Mouse (Mus musculus) natural killer cell, adult 2 months (primary cell): ENCODE data around the gene Ubash3b.

Experiments used
- DNase-seq, 2 experiments: peaks; one replicate each; pipeline ENCODE4 v3.0.0; 2022; ENCODE audit warnings: low spot score in 2 of 2

Ubash3b gene

DNA sequence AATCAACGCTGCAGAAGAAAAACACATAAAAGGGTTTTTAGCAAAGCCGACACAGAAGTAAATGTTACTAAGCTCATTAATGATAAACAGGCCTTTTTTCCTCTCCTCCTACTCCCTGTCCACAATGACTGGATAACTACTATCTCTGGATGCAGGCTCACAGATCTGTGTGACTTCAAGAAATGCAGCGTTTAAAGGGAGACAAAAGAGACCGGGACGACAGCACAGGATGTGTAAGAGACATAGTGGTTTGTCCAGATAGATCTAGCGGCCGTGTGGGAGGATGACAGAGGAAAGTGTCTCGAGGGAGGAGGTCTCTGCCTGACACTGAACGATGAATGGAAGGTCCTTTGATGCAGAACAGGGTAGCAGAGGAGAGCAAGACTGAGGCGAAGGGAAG is 5.4 kb upstream of the Ubash3b start:
- DNase-seq = no peak

DNA sequence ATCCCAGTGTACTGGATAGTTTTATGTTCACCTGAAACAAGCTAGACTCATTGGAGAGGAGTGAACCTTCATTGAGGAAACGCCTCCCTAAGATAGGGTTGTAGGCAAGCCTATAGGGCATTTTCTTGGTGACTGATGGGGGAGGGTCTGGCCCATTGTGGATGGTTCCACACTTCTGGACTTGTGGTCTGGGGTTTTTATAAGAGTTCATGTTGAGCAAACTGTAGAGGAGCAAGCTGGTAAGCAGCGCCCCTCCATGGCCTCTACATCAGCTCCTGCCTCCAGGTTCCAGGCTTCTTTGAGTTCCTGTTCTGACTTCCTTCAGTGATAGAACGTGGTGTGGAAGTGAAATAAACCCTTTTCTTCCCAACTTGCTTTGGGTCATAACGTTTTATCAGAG is 866 bp upstream of the Ubash3b start:
- no peak for DNase-seq

DNA sequence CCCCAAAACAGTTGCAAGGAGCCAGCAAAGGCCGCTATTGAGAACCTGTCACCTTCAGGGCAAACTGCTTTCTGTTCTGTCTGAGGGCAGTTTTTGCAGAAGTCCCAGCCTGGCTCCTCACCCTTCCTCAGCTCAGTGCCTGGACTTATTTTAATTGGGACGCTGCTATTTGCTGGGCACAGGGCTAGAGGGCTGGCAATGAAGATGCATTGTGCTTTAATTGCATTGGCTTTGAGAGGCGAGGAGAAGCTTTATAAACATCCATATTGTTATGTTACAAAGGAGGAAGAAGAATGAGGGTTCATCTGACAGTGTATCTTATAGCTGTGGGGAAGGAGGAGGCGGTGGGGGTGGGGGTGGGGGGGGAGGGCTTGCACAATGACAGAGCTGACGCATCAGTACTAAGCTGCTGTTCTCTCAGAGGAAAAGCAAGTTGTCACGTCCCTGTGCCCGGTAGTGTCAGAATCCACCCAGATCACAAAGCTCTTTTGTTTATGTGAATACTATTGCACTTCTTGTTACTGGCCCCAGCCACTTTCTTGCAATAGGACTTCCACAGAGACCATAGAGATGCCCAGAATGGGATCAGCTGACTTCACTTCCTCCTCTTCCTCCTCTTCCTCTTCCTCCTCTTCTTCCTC is 841 bp downstream of the Ubash3b start:
- no peak for DNase-seq

DNA sequence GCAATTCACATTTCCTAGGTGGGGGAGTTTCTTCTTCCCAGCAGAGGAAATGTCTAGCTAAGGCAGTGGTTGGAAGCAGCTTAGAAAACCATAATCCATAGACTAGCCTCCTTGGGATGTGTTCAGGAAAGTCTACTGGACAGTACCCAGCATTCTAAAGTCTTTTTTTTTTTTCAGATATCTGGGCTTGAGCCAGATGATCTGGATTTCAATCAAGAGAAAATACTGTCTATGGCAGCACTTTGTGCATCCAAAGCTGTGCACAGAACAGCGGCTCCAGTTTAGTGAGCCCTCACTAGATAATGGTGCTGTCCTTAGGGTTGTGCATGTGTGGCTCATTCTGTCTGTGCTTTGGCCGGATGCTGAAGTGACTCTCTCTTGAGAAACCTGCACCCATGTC is 2.3 kb downstream of the Ubash3b start:
- no peak for DNase-seq

DNA sequence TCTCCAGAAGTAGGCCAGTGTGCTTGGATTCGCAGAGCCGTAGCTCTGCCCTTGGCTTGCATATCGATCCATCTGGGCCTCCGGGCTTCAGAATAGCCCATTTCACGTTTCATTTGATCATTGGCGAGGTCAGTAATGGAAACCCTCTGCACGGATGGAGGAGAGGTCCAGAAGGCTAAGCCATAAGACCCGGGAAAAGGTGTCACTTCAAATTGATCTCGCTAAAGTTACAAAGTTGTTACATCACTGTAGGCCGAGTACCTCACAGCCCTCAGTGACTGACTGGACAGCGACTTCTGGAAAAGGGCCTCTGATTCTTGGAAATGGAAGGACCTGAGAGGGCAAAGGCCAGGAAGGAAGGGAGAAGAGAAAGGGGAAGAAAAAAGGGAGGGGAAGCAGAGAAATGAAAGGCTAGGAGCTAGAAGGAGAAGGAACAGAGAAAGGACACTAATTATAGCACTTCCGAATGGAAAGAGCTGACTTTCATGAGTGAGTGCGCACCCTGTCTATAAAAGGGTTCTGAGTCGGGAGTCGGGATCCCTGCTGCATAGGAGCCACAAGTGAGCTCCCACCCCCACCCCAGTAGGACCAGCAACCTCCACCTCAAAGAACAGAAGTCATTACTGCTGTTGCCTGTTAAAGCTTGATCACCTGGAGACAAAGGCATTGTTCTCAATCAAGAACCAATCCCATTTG is 3.5 kb downstream of the Ubash3b start:
- DNase-seq = no peak

DNA sequence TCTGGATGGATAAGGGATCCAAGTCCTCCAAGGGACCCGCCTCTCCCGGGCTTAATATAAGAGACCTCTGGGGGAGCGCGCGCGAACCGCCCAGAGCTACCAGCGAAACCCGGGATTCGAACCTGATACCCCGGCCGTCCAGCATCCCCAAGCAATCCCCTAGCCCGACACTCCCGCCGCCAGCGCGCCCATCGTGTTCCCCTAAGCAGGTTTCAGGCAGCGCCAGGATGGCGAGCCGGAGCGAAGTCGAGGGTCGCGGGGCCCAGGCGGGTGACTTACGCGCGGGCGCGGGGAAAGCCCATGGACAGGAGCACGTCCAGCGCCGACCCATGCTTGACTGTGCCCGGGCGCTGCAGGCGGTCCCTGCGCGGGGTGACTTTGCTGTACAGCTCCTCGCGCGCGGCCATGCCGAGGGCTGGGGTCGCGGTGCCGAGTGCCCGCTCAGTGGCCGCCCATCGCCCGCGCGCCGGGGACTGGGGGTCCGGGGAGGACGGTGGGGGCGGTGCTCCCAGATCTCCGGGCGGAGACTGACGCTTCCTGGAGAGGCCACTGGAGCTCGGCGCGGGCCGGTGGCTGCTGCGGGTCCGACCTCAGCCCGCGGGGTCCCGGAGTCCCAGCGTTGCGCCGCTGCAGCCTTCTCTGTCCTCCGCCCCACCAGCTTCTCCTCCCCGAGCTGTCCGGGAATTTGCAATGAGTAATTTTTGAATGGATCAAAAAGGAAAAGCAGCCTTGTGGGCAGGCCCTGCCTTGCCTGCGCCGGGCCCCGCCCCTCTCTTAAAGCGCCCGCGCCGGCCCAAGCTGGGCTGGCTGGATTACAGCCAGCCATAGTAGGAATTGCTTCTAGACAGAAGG is 4.3 kb downstream of the Ubash3b start:
- DNase-seq = peak; percentile 15 to 39

DNA sequence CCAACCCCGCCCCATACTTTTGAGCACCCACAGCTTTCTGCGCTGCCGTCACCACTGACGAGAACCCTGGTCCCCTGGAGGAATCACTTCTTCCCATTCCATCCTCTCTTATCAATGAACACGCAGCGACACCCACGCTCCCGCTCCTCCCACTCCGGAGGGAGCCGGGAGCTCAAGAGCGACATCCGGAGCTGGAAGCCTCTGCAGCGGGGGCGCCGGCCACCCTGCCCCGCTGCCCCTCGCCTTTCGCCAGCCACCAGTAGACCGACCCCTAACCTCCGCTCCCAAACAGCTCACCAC is 4.8 kb downstream of the Ubash3b start:
- DNase-seq = no peak

DNA sequence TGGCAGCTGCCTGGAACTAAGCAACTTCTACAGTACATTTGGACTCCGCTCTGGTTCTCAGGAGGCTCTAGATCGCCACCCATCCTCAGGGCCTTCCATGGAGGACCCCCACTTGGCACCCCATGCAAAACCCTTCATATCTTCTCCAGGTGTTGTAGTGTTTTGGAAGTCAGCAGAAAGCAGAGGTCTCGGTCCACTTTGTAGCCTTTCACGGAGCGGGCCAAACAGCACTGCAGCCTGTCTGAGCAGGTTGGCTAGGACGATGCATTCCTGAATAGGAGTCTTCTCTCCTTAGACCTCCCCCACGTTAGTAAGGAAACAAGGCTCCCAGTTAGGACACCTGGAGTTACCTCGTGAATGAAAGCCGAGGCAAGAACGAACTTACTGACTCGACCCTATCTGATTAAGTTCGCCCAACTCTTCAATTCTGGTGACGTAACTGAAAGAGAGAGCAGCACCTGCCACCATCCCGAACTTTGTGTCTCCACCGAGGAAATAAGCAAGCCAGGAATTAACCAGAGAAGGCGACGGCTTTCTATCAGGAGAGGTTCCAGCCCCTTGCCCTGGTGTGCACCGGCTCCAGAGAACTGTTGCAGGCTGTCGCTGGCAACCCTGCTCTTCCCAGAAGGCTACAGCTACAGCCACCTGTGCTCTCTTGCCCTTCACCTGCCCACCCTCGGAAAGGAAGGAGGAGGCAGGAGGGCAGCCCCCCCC is 5.3 kb downstream of the Ubash3b start:
- no peak for DNase-seq

DNA sequence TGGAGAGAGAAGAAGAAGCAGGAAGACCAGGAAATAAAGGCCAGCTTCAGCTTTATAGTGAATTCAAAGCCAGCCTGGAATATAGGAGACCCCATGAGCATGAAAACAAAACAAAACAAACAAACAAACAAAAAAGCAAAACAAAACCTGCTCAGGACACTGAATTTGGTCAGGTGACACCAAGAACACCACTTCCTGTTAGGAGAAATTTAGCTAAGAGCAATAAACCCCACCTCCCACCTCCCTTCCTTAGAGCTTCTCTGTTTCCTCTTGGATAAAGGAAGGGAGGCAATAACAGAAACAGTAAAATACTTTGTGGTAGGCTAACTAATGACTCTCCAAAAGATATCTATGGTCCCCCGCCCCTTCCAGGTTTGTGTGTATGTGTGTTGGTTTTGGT is 7.5 kb downstream of the Ubash3b start:
- no peak for DNase-seq

DNA sequence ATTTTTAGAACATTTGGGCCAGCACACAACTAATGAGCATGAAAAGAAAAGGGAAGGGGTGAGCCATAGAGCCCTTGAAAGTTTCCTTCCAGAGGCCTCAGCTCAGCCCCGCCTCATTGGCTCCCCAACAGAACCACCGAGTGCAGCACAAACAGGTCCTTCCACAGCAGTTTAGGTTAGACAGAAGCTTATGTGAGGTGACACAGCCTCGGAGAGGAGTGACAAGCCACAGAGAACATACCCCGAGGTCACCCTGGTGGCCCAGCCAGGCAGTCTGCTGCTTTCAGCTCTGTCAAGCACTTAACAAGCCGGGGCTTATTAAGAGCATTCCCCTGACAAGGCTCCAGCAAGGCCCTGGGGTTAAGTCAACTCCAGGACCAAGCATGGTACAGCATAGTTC is 8.4 kb downstream of the Ubash3b start:
- peak; percentile 58 to 68 for DNase-seq

DNA sequence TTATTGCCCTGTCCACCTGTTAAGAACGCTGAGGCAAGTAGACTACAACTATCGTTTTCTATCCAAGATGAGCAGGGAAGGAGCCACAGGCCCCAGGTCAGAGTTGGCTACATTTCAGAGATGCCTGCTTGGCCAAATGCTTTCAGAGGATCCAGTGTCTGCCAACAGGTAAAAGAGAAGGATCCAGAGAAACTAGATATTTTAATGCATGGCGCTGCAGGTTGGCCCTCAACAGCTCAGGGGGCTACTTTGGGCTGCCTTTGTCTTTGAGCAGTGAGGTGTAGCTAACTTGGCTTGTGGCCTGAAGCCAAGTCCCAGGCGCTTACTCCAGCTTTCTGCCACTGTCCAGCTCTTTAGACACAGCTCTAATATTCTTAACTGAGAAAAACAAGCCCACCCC is 10.0 kb downstream of the Ubash3b start:
- no peak for DNase-seq

DNA sequence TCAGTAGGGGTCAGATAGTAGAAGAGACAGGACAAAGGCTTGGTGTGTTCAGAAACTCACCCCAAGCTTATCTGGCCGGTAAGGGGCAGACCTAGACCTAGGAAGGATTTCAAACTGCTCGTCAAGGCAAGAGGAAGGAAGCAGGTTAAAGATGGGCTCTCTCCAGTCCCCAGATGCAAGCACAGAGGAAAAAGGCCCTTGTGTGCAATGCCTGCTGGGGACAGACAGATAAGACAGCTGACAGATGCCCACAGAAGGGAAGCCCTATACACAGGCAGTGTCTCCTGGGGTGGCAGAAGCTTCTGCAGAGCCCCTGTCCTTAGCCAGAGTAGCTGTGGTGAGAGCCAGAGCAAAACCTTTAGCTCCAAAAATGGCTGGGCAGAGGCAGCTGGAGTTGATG is 11.6 kb downstream of the Ubash3b start:
- DNase-seq = no peak

DNA sequence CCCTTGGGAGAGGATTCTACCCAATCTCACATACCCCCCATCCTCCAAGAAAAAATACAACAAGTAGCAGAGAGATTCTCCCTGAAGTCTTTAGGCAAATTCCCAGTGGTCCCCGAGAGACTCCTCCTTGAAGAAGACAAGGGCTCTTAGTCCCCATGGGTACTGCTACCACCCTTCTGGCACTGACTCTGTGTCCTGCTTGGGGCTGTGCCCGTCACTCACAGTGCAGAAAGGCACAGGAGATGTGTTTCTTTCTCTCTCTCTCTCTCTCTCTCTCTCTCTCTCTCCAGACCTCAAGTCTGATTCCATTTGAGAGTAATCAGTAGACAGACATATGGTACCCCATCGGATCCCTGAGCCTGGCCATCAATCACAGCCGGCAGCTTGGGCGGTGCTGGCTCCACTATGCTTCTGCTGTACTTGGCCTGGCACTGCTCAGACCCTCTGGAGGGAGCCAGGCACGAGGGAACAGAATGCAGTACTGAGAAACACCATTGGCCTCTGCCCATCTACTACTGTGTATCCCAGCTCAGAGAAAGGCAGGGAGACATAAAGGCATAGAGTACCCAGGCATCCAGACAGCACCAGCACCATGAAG is 12.3 kb downstream of the Ubash3b start:
- no peak for DNase-seq

DNA sequence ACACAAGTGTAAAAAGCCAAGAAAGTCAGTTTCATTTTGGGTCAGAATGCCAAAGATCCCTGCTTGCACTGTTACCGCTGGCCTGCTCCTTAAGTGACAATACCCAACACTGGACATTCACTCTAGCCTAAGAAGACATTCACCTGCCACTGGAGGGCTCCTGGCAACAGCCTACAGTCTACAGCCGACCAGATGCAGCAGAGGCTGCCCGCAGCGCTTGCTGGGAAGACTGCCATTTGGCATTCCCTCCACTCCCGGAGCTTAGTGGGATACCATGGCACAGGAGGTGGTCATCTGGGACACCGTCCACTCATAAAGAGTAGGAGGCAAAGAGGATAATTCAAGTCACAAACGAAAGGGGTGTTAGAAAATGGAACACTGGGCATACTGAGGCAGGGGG is 12.9 kb downstream of the Ubash3b start:
- no peak for DNase-seq

DNA sequence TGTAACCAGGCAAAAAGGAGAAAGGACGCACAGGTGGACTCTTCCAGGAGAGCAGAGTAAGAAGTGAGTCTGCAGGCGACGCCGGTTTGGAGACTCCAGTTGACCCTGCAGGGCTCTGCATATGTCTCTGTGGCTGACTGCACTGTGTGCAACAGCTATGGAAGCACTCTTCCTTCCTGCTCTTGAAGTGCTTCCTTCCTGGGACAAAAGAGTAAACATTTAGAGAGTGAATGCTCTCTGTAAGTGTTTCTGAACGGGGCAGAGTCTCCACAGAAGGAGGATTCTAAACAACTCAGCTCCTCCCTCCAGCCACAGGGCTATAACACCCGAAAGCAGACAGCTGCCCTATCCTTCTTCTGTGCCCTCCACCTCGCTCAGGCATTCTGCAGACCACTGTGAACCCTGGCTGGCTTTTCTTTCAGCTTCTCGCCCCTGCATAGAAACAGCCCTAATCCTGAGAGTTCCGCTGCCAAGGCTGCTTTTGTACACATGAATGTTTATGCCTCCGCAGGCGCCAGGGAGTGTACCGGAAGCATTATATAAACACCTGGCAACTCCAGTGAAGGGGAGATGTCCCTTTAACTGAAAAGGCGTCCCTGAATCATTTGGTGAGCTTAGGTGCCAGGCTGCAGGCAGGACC is 14.2 kb downstream of the Ubash3b start:
- DNase-seq = no peak

DNA sequence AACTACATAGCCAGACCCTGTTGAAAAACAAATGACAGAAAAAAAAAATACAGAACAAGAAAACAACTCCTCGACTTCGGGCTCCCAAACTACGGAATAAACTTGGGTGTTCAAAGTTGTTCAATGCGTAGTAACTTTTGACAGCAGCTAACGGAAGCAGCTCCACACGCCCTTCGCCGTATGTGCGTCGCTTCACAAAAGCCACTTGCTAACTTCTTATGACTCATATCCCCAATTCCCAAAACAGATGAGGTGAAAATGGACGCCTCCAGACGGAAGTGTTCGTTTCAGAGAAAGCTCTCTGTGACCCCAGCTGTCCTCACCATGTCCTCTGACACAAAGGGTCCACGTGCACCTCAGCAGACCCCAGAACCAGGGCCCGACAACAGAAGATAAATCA is 17.7 kb downstream of the Ubash3b start:
- no peak for DNase-seq

DNA sequence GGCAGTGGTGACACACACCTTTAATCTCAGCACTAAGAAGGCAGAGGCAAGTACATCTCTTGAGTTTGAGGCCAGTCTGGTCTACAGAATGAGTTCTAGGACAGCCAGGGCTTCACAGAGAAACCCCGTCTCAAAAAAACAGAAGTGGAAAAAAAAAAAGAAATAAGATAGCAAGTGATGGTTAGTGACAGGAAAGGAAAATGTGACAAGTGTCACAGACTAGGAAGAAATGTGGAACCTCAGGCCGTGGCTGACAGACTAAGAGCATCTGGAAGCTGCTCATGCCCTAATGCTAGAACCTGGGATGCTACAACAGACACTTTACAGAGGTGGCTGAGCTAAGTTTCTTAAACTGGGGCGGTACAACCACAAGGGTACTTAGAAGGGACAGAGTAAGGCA is 18.4 kb downstream of the Ubash3b start:
- DNase-seq = no peak

DNA sequence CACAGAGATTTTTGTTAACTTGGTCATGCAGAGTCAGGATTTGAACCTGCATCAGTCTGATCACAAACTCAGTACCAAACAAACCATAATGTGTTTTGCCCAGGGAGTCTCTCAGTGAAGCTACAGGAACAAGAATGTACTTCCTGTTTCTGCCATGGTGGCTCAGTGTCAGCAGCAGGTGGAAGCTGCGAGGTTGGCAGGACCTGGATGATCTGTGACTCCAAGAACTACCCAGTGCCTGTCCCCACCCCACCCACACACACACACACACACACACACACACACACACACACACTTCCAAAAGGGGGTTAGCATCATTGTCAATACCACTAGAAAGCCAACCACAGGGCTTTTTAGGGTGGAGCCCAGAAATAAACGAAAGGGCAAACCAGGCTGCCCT is 20.5 kb downstream of the Ubash3b start:
- DNase-seq = peak; percentile 22 to 29

DNA sequence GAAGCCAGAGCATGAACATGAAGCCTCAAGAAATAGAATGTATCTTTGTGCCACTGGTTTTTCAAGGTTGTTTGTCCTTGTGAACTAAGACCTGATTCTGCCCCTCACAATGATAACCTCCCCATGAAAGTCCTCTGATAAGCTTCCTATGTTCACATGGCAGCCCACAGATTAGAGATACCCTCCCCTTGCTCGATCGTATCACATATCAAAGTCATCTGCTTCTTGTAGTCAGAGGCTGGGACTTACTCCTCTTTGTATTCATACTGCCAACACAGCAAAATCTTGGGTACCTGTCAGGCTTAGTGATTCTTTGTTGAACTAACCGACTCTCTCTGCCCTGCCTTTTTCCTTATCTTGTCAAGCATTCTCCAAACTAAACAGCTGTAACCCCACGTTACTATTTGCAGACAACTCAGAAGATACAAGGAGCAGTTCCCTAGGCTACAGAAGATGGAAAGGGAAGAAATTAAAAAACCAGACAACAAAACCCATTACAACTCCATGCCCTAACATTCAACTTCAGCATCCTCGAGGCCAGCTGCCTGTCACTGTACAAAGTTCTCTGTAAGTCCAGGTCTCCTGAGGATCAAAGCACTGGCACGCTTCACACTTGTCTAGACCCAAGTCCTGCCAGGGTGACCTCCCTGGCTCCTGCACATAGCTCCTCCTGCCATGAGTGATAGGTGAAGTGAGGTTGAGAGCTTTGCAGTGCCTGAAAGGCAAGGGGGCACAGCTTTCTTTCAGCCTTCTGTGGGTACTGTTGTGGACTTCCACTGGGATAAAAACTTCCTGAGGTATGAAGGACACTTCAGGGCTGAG is 22.3 kb downstream of the Ubash3b start:
- DNase-seq = no peak

DNA sequence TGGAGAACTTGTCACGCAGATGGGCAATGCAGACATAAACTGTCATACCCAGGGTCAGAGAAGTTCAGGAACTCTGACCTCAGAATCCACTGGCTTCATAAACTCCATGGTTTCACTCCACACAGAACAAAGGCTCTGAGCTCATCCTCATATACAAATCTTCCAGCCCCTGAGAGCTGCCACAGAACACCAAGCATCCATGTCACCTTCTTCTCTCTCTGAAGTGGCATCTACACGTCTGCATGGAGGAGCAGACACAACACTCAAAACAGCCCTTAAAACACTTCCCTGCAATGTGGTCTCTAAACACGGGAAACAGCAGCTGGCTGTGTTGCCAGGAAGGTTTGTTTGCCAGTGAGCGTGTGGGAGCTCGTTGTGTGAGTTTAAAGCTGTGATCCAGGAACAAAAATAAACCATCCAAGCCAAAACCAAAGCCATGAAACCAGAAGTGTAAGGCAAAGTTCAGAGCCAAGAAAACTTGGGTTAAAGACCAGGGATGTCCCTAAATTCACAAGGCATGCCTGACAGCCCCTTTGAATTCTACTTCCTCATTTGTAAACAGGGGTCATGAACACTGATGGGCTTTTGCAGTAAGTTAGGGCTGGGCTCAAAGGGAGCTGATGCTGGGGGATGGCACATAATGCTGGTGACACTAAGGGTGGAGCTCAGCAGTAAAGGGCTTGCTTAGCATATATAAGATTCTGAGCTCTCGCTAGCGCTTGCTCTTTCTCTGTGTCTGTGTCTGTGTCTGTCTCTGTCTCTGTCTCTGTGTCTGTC is 24.6 kb downstream of the Ubash3b start:
- DNase-seq = no peak
